Comparison of ENCODE assay signal across 24 mouse cellular contexts in genomic region chr9:59605967-59606366, GRCm38 (mm10). TPM values are rescaled to one million over a fixed set of nuclear protein-coding genes. Genes with fewer than 3 reads are reported as not detected.
A peak's percentile ranks its signal among the peaks of the same experiment; 100 is the strongest.
DNase-seq lines count a peak whose midpoint lies in the region; ATAC-seq and TF ChIP-seq lines count a peak whose summit lies in the region.
"Had no signal": no experiment of that assay in that cellular context is flagged by ENCODE, and none has a peak within 500 bp of the region (broad histone marks: within the 10 kb centered on the region; RNA-seq: fewer than 3 reads in every experiment).

No protein-coding gene starts in this region.

- no peak overlapping the region for H3K4me3 ChIP-seq in left cerebral cortex, adult 2 months
- no peak overlapping the region for H3K4me3 ChIP-seq in midbrain, postnatal 0 days (ENCODE audit: low read depth, low read length)
- H3K4me3 ChIP-seq in midbrain, embryonic 10.5 days: no peak overlapping the region
- H3K4me3 ChIP-seq: embryonic facial prominence, embryonic 12.5 days; limb, embryonic 13.5 days had no signal

- no peak overlapping the region for H3K4me2 ChIP-seq in midbrain, postnatal 0 days (ENCODE audit: low read depth, low read length, poor library complexity, severe bottlenecking)
- H3K4me2 ChIP-seq: embryonic facial prominence, embryonic 12.5 days; heart, embryonic 11.5 days; hindbrain, embryonic 14.5 days; limb, embryonic 13.5 days; liver, embryonic 11.5 days had no signal

- TF ChIP-seq CTCF in left cerebral cortex, adult 2 months (IDR thresholded peaks at IDR 0.05): peak; percentile 8
- 0 out of 2 replicates have a peak, but pooled peaks have one; percentile 17 for TF ChIP-seq CTCF in midbrain, postnatal 0 days (IDR thresholded peaks at IDR 0.05)

- no peaks in the 10 kb centered on the region for H3K9me3 ChIP-seq in midbrain, postnatal 0 days (ENCODE audit: low read length)
- no peaks in the 10 kb centered on the region for H3K9me3 ChIP-seq in midbrain, embryonic 10.5 days (replicated peaks)
- H3K9me3 ChIP-seq: embryonic facial prominence, embryonic 12.5 days; limb, embryonic 13.5 days had no signal

- WGBS in midbrain, postnatal 0 days: 58% methylated on average over 6 of the region's 6 CpGs
- WGBS in midbrain, embryonic 10.5 days: 52% methylated on average over 6 of the region's 6 CpGs

- H3K27me3 ChIP-seq in midbrain, postnatal 0 days (ENCODE audit: insufficient read depth, low read length): no peaks in the 10 kb centered on the region
- peaks cover 32% of the 10 kb centered on the region for H3K27me3 ChIP-seq in midbrain, embryonic 10.5 days (ENCODE audit: low read depth, poor library complexity, severe bottlenecking)

- DNase-seq in cerebellum, postnatal 25 days: peak; percentile 25 to 59
- DNase-seq in cerebellum, postnatal 4 days (ENCODE audit: low spot score in 2 of 2): no peak
- no peak for DNase-seq in left cerebral cortex, adult 2 months (ENCODE audit: extremely low spot score in 1 of 2, low spot score in 2 of 2)
- no peak for DNase-seq in left cerebral cortex, adult 9 months (ENCODE audit: low spot score in 2 of 2)
- DNase-seq in midbrain, postnatal 0 days (ENCODE audit: low spot score): no peak
- no peak for DNase-seq in midbrain, embryonic 10.5 days (ENCODE audit: low spot score)
- no peak for DNase-seq in adrenal gland, adult 8-10 months
- DNase-seq: adrenal gland, postnatal 36 days; embryo, embryonic 11 days; gastrocnemius, postnatal 25 days; heart, postnatal 4 days; kidney, adult 11 months; layer of hippocampus, postnatal 36 days; lung, adult 2 months; lung, postnatal 14 days had no signal

- H3K4me1 ChIP-seq in midbrain, postnatal 0 days (ENCODE audit: insufficient read depth, low read length): no peaks in the 10 kb centered on the region
- peaks cover 13% of the 10 kb centered on the region for H3K4me1 ChIP-seq in midbrain, embryonic 10.5 days
- H3K4me1 ChIP-seq: embryonic facial prominence, embryonic 12.5 days; limb, embryonic 13.5 days had no signal

- H3K27ac ChIP-seq in left cerebral cortex, adult 2 months: no peak overlapping the region
- no peak overlapping the region for H3K27ac ChIP-seq in midbrain, postnatal 0 days (ENCODE audit: low read depth, low read length)
- no peak overlapping the region for H3K27ac ChIP-seq in midbrain, embryonic 10.5 days (replicated peaks)
- H3K27ac ChIP-seq: embryonic facial prominence, embryonic 12.5 days; hindbrain, embryonic 14.5 days; limb, embryonic 13.5 days had no signal

- no peak overlapping the region for H3K9ac ChIP-seq in midbrain, postnatal 0 days (replicated peaks; ENCODE audit: low read length, poor library complexity, severe bottlenecking)
- H3K9ac ChIP-seq: embryonic facial prominence, embryonic 12.5 days; hindbrain, embryonic 14.5 days; limb, embryonic 13.5 days had no signal

- intact Hi-C loops in left cerebral cortex, adult 2 months (cut with DNase I): no loop called here

- no peak for ATAC-seq in midbrain, postnatal 0 days (ENCODE audit: low FRiP score)
- ATAC-seq: CD4-positive, CD25-positive, alpha-beta regulatory T cell, adult 4 months; forebrain, embryonic 14.5 days; inflammation-experienced regulatory T-cells, adult 6 months had no signal

- peaks cover 35% of the 10 kb centered on the region for H3K36me3 ChIP-seq in midbrain, postnatal 0 days (ENCODE audit: insufficient read depth, low read length)
- H3K36me3 ChIP-seq in midbrain, embryonic 10.5 days: no peaks in the 10 kb centered on the region
- H3K36me3 ChIP-seq: embryonic facial prominence, embryonic 12.5 days; limb, embryonic 13.5 days had no signal

RNA-seq across cellular contexts. Expression of gene Parp6, which starts 11.1 kb away (rescaled TPM):
- total RNA-seq in left cerebral cortex, adult 2 months (2021): 100 to 1,000 TPM; 144 to 156 TPM
- total RNA-seq in midbrain, postnatal 0 days (2014; rRNA removed): 136 and 154 TPM in 2 replicates
- polyA plus RNA-seq in midbrain, postnatal 0 days (2015; fragmentation: Nextera tagmentation; extraction: Ambion mirVana): 170 and 187 TPM in 2 replicates
- polyA plus RNA-seq in midbrain, embryonic 10.5 days (2016; fragmentation: Nextera tagmentation; extraction: Ambion mirVana): 46.5 and 70.8 TPM in 2 replicates
- 10 to 100 TPM; 25.3 to 39.9 (median 33.0) TPM for total RNA-seq in adrenal gland, adult 8-10 months (2022)

RNA-seq across cellular contexts. Expression of gene Celf6, which starts 28.2 kb away (rescaled TPM):
- total RNA-seq in left cerebral cortex, adult 2 months (2021): 10 to 100 TPM; 28.8 to 30.6 TPM
- total RNA-seq in midbrain, postnatal 0 days (2014; rRNA removed): 77.9 and 81.1 TPM in 2 replicates
- polyA plus RNA-seq in midbrain, postnatal 0 days (2015; fragmentation: Nextera tagmentation; extraction: Ambion mirVana): 47.3 and 59.6 TPM in 2 replicates
- 4.4 and 8.2 TPM in 2 replicates for polyA plus RNA-seq in midbrain, embryonic 10.5 days (2016; fragmentation: Nextera tagmentation; extraction: Ambion mirVana)
- total RNA-seq in adrenal gland, adult 8-10 months (2022): 10 to 100 TPM in 2 of 4 experiments, 1 to 10 TPM in 2; 5.8 to 16.0 (median 9.7) TPM
- total RNA-seq: gastrocnemius, postnatal 25 days had no signal
- polyA plus RNA-seq: CD4-positive, CD25-positive, alpha-beta regulatory T cell, adult 4 months; inflammation-experienced regulatory T-cells, adult 6 months; kidney, embryonic 14.5 days had no signal

RNA-seq across cellular contexts. Expression of gene Pkm, which starts 50.2 kb away (rescaled TPM):
- total RNA-seq in left cerebral cortex, adult 2 months (2021): 1,000 to 10,000 TPM; 1,277 to 1,324 TPM
- 722 and 739 TPM in 2 replicates for total RNA-seq in midbrain, postnatal 0 days (2014; rRNA removed)
- polyA plus RNA-seq in midbrain, postnatal 0 days (2015; fragmentation: Nextera tagmentation; extraction: Ambion mirVana): 780 and 851 TPM in 2 replicates
- 2,767 and 3,271 TPM in 2 replicates for polyA plus RNA-seq in midbrain, embryonic 10.5 days (2016; fragmentation: Nextera tagmentation; extraction: Ambion mirVana)
- 100 to 1,000 TPM; 565 to 846 (median 715) TPM for total RNA-seq in adrenal gland, adult 8-10 months (2022)

Comparison
In these comparisons a context has a peak if more than half of its experiments do, and no peak if none do; other contexts are left out.
1. DNase-seq: peak in cerebellum, postnatal 25 days (2 of 2); none in cerebellum, postnatal 4 days (0 of 2), left cerebral cortex, adult 2 months (0 of 2), left cerebral cortex, adult 9 months (0 of 2), midbrain, postnatal 0 days (single experiment), midbrain, embryonic 10.5 days (single experiment) and adrenal gland, adult 8-10 months (single experiment).